8 mouse cellular contexts compared by ENCODE assay signal in genomic region chr6:125349575-125350230, GRCm38 (mm10). TPM values are rescaled to one million over a fixed set of nuclear protein-coding genes. Genes with fewer than 3 reads are reported as not detected.
DNase-seq lines count a peak whose midpoint lies in the region; ATAC-seq lines count a peak whose summit lies in the region.

No protein-coding gene starts in this region.

- intact Hi-C loops in left cerebral cortex, postnatal 36 days (cut with DNase I) = no loop called here

- WGBS in intestine, embryonic 14.5 days = under 1% methylated on average over 27 of the region's 27 CpGs
- under 1% methylated on average over 27 of the region's 27 CpGs for WGBS in liver, embryonic 16.5 days (ENCODE audit: insufficient replicate concordance)
- under 1% methylated on average over 27 of the region's 27 CpGs for WGBS in neural tube, embryonic 11.5 days

- H3K27ac ChIP-seq in brown adipose tissue, adult 24 weeks (replicated peaks; ENCODE audit: low read depth, low read length) = peak overlapping the region; percentile 97
- H3K27ac ChIP-seq in intestine, embryonic 14.5 days (ENCODE audit: low read depth) = peak overlapping the region; percentile 33
- peak overlapping the region; percentile 78 for H3K27ac ChIP-seq in liver, embryonic 16.5 days (ENCODE audit: low read length)
- H3K27ac ChIP-seq in neural tube, embryonic 11.5 days (ENCODE audit: low read depth, low read length) = peak overlapping the region; percentile 20; the same call in 1 of the 2 replicates

- H3K4me1 ChIP-seq in brown adipose tissue, adult 24 weeks (ENCODE audit: control insufficient read depth, insufficient read depth, insufficient read length, low read length) = peaks cover 44% of the 10 kb centered on the region
- peaks cover 48% of the 10 kb centered on the region for H3K4me1 ChIP-seq in intestine, embryonic 14.5 days (replicated peaks; ENCODE audit: control insufficient read depth, insufficient read depth, low read length)
- H3K4me1 ChIP-seq in liver, embryonic 16.5 days (ENCODE audit: control insufficient read depth, low read depth, low read length) = peaks cover 34% of the 10 kb centered on the region
- peaks cover 11% of the 10 kb centered on the region; the same call in 1 of the 2 replicates for H3K4me1 ChIP-seq in neural tube, embryonic 11.5 days (ENCODE audit: control insufficient read depth, insufficient read depth, low read length)

- peak overlapping the region; percentile 56 for H3K9ac ChIP-seq in intestine, embryonic 14.5 days (ENCODE audit: low read length)
- peak overlapping the region; percentile 75 for H3K9ac ChIP-seq in liver, embryonic 16.5 days (ENCODE audit: low read depth, low read length)
- H3K9ac ChIP-seq in neural tube, embryonic 11.5 days (ENCODE audit: low read length) = peak overlapping the region; percentile 75

- DNase-seq in left cerebral cortex, adult 18-20 months (ENCODE audit: low spot score in 2 of 2) = peak; percentile 12 to 25
- no peak for DNase-seq in left cerebral cortex, postnatal 36 days (ENCODE audit: low spot score in 2 of 2)
- DNase-seq in intestine, embryonic 14.5 days (ENCODE audit: low spot score) = peak; percentile 85
- DNase-seq in neural tube, embryonic 11.5 days (ENCODE audit: low spot score) = peak; percentile 74
- no peak for DNase-seq in right cerebral cortex, postnatal 25 days

- H3K36me3 ChIP-seq in intestine, embryonic 14.5 days (ENCODE audit: control insufficient read depth, insufficient read depth, low read length) = 0 out of 2 replicates have a peak, but pooled peaks cover 2% of the 10 kb centered on the region
- H3K36me3 ChIP-seq in liver, embryonic 16.5 days (ENCODE audit: control insufficient read depth, insufficient read depth) = no peaks in the 10 kb centered on the region
- no peaks in the 10 kb centered on the region for H3K36me3 ChIP-seq in neural tube, embryonic 11.5 days (ENCODE audit: control insufficient read depth, insufficient read depth, low read length)

- no peaks in the 10 kb centered on the region for H3K9me3 ChIP-seq in intestine, embryonic 14.5 days (ENCODE audit: control insufficient read depth, low read length)
- no peaks in the 10 kb centered on the region for H3K9me3 ChIP-seq in liver, embryonic 16.5 days (replicated peaks; ENCODE audit: control insufficient read depth, low read length)
- no peaks in the 10 kb centered on the region for H3K9me3 ChIP-seq in neural tube, embryonic 11.5 days (ENCODE audit: control insufficient read depth, low read length)

- H3K4me2 ChIP-seq in intestine, embryonic 14.5 days (ENCODE audit: low read length) = peak overlapping the region; percentile 56
- H3K4me2 ChIP-seq in liver, embryonic 16.5 days (ENCODE audit: low read depth, low read length) = peak overlapping the region; percentile 66
- H3K4me2 ChIP-seq in neural tube, embryonic 11.5 days (ENCODE audit: low read depth) = peak overlapping the region; percentile 88

- peak overlapping the region; percentile 78 for H3K4me3 ChIP-seq in brown adipose tissue, adult 24 weeks (ENCODE audit: insufficient read depth, low read depth, low read length)
- peak overlapping the region; percentile 74 for H3K4me3 ChIP-seq in intestine, embryonic 14.5 days (ENCODE audit: low read depth, low read length)
- H3K4me3 ChIP-seq in liver, embryonic 16.5 days (ENCODE audit: low read depth, low read length) = peak overlapping the region; percentile 68
- peak overlapping the region; percentile 51 for H3K4me3 ChIP-seq in neural tube, embryonic 11.5 days (ENCODE audit: low read depth, low read length)

- peak; percentile 67 for ATAC-seq in granulocyte monocyte progenitor cell, adult 5-6 weeks (replicated peaks; ENCODE audit: poor library complexity, severe bottlenecking)
- ATAC-seq in intestine, embryonic 14.5 days (replicated peaks; ENCODE audit: low FRiP score, low TSS enrichment, low read depth) = peak; percentile 85
- ATAC-seq in liver, embryonic 16.5 days (ENCODE audit: low read depth) = peak; percentile 77
- ATAC-seq in neural tube, embryonic 11.5 days (ENCODE audit: insufficient read depth, low FRiP score, low TSS enrichment) = peak; percentile 72

- H3K27me3 ChIP-seq in intestine, embryonic 14.5 days (replicated peaks; ENCODE audit: control insufficient read depth, insufficient read depth, low read length) = no peaks in the 10 kb centered on the region
- H3K27me3 ChIP-seq in liver, embryonic 16.5 days (ENCODE audit: control insufficient read depth, insufficient read depth, low read depth, low read length) = no peaks in the 10 kb centered on the region
- H3K27me3 ChIP-seq in neural tube, embryonic 11.5 days (ENCODE audit: control insufficient read depth, insufficient read depth, low read length) = peaks cover 2% of the 10 kb centered on the region; the same call in 1 of the 2 replicates

RNA-seq across cellular contexts. Expression of gene Tnfrsf1a, which starts 0.5 kb away (rescaled TPM):
- 10 to 100 TPM; 10.9 to 13.4 TPM for total RNA-seq in left cerebral cortex, adult 18-20 months (2021)
- total RNA-seq in left cerebral cortex, postnatal 36 days (2021) = 10 to 100 TPM; 11.1 to 11.8 TPM
- 52.3 and 69.7 TPM in 2 replicates for polyA plus RNA-seq in brown adipose tissue, adult 24 weeks (2012; ENCODE audit: insufficient read depth, insufficient read length, missing spikeins)
- total RNA-seq in granulocyte monocyte progenitor cell, adult 5-6 weeks (2014; fragmentation: Nextera tagmentation) = 89.1 and 104 TPM in 2 replicates
- total RNA-seq in granulocyte monocyte progenitor cell, adult 5-6 weeks (2017) = 54.4 and 88.8 TPM in 2 replicates
- 60.6 and 63.3 TPM in 2 replicates for polyA plus RNA-seq in intestine, embryonic 14.5 days (2014; fragmentation: Nextera tagmentation; extraction: Ambion mirVana)
- polyA plus RNA-seq in liver, embryonic 16.5 days (2015; fragmentation: Nextera tagmentation; extraction: Ambion mirVana) = 30.5 and 32.8 TPM in 2 replicates
- polyA plus RNA-seq in neural tube, embryonic 11.5 days (2014; fragmentation: Nextera tagmentation; extraction: Ambion mirVana) = 27.4 TPM in 2 replicates

RNA-seq across cellular contexts. Expression of gene Scnn1a, which starts 29.2 kb away (rescaled TPM):
- 1 to 10 TPM; 2.6 to 3.6 TPM for total RNA-seq in left cerebral cortex, adult 18-20 months (2021)
- 1 to 10 TPM; 2.4 to 2.9 TPM for total RNA-seq in left cerebral cortex, postnatal 36 days (2021)
- polyA plus RNA-seq in brown adipose tissue, adult 24 weeks (2012; ENCODE audit: insufficient read depth, insufficient read length, missing spikeins) = 0.88 and 1.1 TPM in 2 replicates
- 16.2 and 18.9 TPM in 2 replicates for total RNA-seq in granulocyte monocyte progenitor cell, adult 5-6 weeks (2014; fragmentation: Nextera tagmentation)
- total RNA-seq in granulocyte monocyte progenitor cell, adult 5-6 weeks (2017) = 1.4 and 1.8 TPM in 2 replicates
- polyA plus RNA-seq in intestine, embryonic 14.5 days (2014; fragmentation: Nextera tagmentation; extraction: Ambion mirVana) = 2.0 TPM in 2 replicates
- 0.61 and 0.74 TPM in 2 replicates for polyA plus RNA-seq in liver, embryonic 16.5 days (2015; fragmentation: Nextera tagmentation; extraction: Ambion mirVana)
- polyA plus RNA-seq in neural tube, embryonic 11.5 days (2014; fragmentation: Nextera tagmentation; extraction: Ambion mirVana) = 0.55 and 0.80 TPM in 2 replicates

RNA-seq across cellular contexts. Expression of gene Plekhg6, which starts 30.9 kb away (rescaled TPM):
- under 1 TPM; 0.35 to 0.56 TPM for total RNA-seq in left cerebral cortex, adult 18-20 months (2021)
- under 1 TPM; 0.11 to 0.30 TPM for total RNA-seq in left cerebral cortex, postnatal 36 days (2021)
- polyA plus RNA-seq in brown adipose tissue, adult 24 weeks (2012; ENCODE audit: insufficient read depth, insufficient read length, missing spikeins) = 0.33 TPM in 1 of 2 replicates, not detected in the other
- total RNA-seq in granulocyte monocyte progenitor cell, adult 5-6 weeks (2014; fragmentation: Nextera tagmentation) = not detected in 2 replicates
- not detected in 2 replicates for total RNA-seq in granulocyte monocyte progenitor cell, adult 5-6 weeks (2017)
- polyA plus RNA-seq in intestine, embryonic 14.5 days (2014; fragmentation: Nextera tagmentation; extraction: Ambion mirVana) = 2.4 and 2.8 TPM in 2 replicates
- polyA plus RNA-seq in liver, embryonic 16.5 days (2015; fragmentation: Nextera tagmentation; extraction: Ambion mirVana) = 0.65 and 0.86 TPM in 2 replicates
- polyA plus RNA-seq in neural tube, embryonic 11.5 days (2014; fragmentation: Nextera tagmentation; extraction: Ambion mirVana) = 0.09 and 0.30 TPM in 2 replicates

RNA-seq across cellular contexts. Expression of gene Ltbr, which starts 36.0 kb away (rescaled TPM):
- total RNA-seq in left cerebral cortex, adult 18-20 months (2021) = 1 to 10 TPM; 8.1 to 9.5 TPM
- total RNA-seq in left cerebral cortex, postnatal 36 days (2021) = 1 to 10 TPM; 7.4 to 8.4 TPM
- polyA plus RNA-seq in brown adipose tissue, adult 24 weeks (2012; ENCODE audit: insufficient read depth, insufficient read length, missing spikeins) = 30.9 and 34.5 TPM in 2 replicates
- total RNA-seq in granulocyte monocyte progenitor cell, adult 5-6 weeks (2014; fragmentation: Nextera tagmentation) = 36.4 and 50.3 TPM in 2 replicates
- 29.9 and 36.3 TPM in 2 replicates for total RNA-seq in granulocyte monocyte progenitor cell, adult 5-6 weeks (2017)
- 67.4 and 67.8 TPM in 2 replicates for polyA plus RNA-seq in intestine, embryonic 14.5 days (2014; fragmentation: Nextera tagmentation; extraction: Ambion mirVana)
- 22.3 and 22.5 TPM in 2 replicates for polyA plus RNA-seq in liver, embryonic 16.5 days (2015; fragmentation: Nextera tagmentation; extraction: Ambion mirVana)
- 18.8 and 19.2 TPM in 2 replicates for polyA plus RNA-seq in neural tube, embryonic 11.5 days (2014; fragmentation: Nextera tagmentation; extraction: Ambion mirVana)

Comparison
In these comparisons a context has a peak if more than half of its experiments do, and no peak if none do; other contexts are left out.
1. DNase-seq: peak in left cerebral cortex, adult 18-20 months (2 of 2), intestine, embryonic 14.5 days (single experiment) and neural tube, embryonic 11.5 days (single experiment); none in left cerebral cortex, postnatal 36 days (0 of 2) and right cerebral cortex, postnatal 25 days (single experiment).
2. H3K27ac ChIP-seq: peak in every context shown above with its lines; median percentile 97 in brown adipose tissue, adult 24 weeks; 78 in liver, embryonic 16.5 days; 33 in intestine, embryonic 14.5 days; 20 in neural tube, embryonic 11.5 days.
3. Peak in every context shown above with its lines, with median percentiles within 50 percentile points of each other: H3K4me3 ChIP-seq, ATAC-seq, H3K4me2 ChIP-seq and H3K9ac ChIP-seq.